Mouse (Mus musculus): ENCODE results near the gene Olfr745. TPM values are rescaled to one million over a fixed set of nuclear protein-coding genes. Genes with fewer than 3 reads are reported as not detected.

Olfr745 gene
- polyA plus RNA-seq (2011; ENCODE audit: insufficient read depth, insufficient read length, low replicate concordance, missing spikeins), result not detected in 2 replicates

DNA sequence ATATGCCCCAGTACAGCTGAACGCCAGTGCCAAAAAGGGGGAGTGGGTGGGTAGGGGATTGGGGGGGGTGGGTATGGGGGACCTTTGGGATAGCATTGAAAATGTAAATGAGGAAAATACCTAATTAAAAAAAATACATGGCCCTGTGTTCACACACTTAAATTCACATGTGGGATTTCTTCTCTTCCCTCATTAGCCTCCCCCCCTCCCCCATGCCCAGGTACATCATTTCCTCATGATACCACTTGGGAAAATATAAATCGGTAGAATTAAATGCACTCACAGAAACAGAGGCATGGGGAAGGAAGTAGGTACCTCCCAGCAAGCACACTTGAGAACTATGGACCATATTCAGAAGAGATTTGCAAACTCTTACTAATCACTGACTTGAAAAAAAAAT is at the start of gene Olfr745:
Gene Olfr745, plus strand, starts transcription at position 301 of the 400 bp plus-strand sequence.
- no peak for TF ChIP-seq POLR2A (IDR thresholded peaks at IDR 0.05; ENCODE audit: borderline replicate concordance, control insufficient read depth, low read depth, low read length)
- TF ChIP-seq CTCF (IDR thresholded peaks at IDR 0.05; ENCODE audit: control insufficient read depth, insufficient read depth, low read length), result no peak
- H3K27ac ChIP-seq (ENCODE audit: control insufficient read depth, insufficient read depth, low read depth, low read length, poor library complexity), result no peak within 1 kb of the TSS
- no peaks in the 10 kb centered on the region for H3K4me1 ChIP-seq (ENCODE audit: control insufficient read depth, insufficient read depth, low read length)
- H3K4me3 ChIP-seq (replicated peaks; ENCODE audit: control insufficient read depth, low read depth, low read length), result no peak within 1 kb of the TSS
- WGBS, result 66% methylated on average over 2 of the region's 2 CpGs

DNA sequence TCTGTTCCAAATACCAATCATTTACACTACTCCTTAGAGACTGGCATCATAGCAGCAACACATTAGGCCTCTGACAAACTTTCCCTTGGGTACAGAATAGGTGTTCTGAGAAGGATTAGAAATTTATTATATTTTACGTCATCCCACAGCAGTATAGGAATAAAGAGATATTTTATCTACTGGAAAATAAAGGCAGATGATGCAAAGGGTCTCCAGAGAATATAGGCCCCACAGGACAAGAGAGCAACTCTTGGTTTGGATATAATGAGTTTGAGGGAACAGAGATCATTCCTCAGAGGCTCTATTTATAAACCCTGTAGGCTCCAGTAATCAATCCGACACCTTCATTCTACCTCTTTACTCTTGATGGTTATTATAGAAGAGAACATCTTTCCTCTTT is 24.6 kb upstream of the Olfr745 start, which contains the start of gene Olfr744:
Gene Olfr744, plus strand, starts transcription at position 301 of the 400 bp plus-strand sequence.
- Histone ChIP-seq H3K4me1 (ENCODE audit: control insufficient read depth, insufficient read depth, low read length) (no peaks in the 10 kb centered on the region), H3K27ac (ENCODE audit: control insufficient read depth, insufficient read depth, low read depth, low read length, poor library complexity) (no peak within 1 kb of the TSS), H3K4me3 (replicated peaks; ENCODE audit: control insufficient read depth, low read depth, low read length) (no peak within 1 kb of the TSS)
- WGBS, result 85% methylated on average over 2 of the region's 2 CpGs
- TF ChIP-seq POLR2A (IDR thresholded peaks at IDR 0.05; ENCODE audit: borderline replicate concordance, control insufficient read depth, low read depth, low read length) (no peak), CTCF (IDR thresholded peaks at IDR 0.05; ENCODE audit: control insufficient read depth, insufficient read depth, low read length) (no peak)

DNA sequence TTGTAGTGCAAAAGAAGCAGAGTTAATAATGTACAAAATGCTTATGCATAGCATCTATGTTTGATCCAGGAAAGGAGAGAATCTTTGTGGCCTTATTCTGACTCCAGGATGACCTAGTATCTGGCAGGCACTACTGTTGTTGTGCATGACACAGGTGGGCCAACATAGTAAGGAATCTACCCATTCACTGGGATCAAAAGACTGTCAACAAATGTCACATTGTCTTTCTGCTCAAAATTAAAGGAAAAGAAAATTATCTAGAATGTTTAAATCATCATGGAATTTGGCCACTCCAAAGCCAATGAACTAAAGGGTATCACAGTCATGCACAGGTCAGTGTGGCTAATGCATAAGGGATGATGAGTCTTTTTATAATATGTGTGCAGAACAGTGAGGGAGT is 7.6 kb downstream of the Olfr745 start, which contains the start of gene Olfr746:
Gene Olfr746, plus strand, starts transcription at position 301 of the 400 bp plus-strand sequence.
- H3K27ac ChIP-seq (ENCODE audit: control insufficient read depth, insufficient read depth, low read depth, low read length, poor library complexity), result no peak within 1 kb of the TSS
- H3K4me1 ChIP-seq (ENCODE audit: control insufficient read depth, insufficient read depth, low read length), result no peaks in the 10 kb centered on the region
- TF ChIP-seq POLR2A (IDR thresholded peaks at IDR 0.05; ENCODE audit: borderline replicate concordance, control insufficient read depth, low read depth, low read length) (no peak), CTCF (IDR thresholded peaks at IDR 0.05; ENCODE audit: control insufficient read depth, insufficient read depth, low read length) (no peak)
- H3K4me3 ChIP-seq (replicated peaks; ENCODE audit: control insufficient read depth, low read depth, low read length), result no peak within 1 kb of the TSS

DNA sequence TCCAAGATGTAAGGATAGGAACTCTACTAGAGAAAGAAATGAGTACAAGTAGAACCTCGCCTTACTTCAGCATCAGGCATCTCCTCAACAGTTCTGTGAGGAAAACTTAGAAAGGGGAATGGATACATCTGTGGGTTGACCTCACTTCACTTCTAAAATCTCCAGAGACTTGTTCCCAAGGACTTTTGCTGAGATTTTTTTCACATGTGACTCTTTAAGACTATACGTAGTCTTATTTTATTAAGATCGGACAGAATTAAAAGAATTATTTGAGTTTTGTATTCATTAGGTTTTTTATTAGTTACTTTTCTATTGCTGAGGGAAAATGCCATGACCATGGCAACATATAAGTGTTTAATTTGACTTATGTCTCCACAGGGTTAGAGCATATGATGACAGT is 53.9 kb downstream of the Olfr745 start, which contains the start of gene Olfr747:
Gene Olfr747, minus strand, starts transcription at position 101 of the 400 bp plus-strand sequence.
- no peak within 1 kb of the TSS for H3K27ac ChIP-seq (ENCODE audit: control insufficient read depth, insufficient read depth, low read depth, low read length, poor library complexity)
- no peaks in the 10 kb centered on the region for H3K4me1 ChIP-seq (ENCODE audit: control insufficient read depth, insufficient read depth, low read length)
- H3K4me3 ChIP-seq (replicated peaks; ENCODE audit: control insufficient read depth, low read depth, low read length), result no peak within 1 kb of the TSS
- WGBS, result 83% methylated on average over 3 of the region's 3 CpGs
- TF ChIP-seq POLR2A (IDR thresholded peaks at IDR 0.05; ENCODE audit: borderline replicate concordance, control insufficient read depth, low read depth, low read length) (no peak), CTCF (IDR thresholded peaks at IDR 0.05; ENCODE audit: control insufficient read depth, insufficient read depth, low read length) (no peak)

Other genes starting within 250 kb of the Olfr745 start
- gene Olfr738, start 231.8 kb upstream of the Olfr745 start, polyA plus RNA-seq (2011; ENCODE audit: insufficient read depth, insufficient read length, low replicate concordance, missing spikeins), result not detected in 2 replicates
- not detected in 2 replicates for gene Olfr739, start 220.8 kb upstream of the Olfr745 start, polyA plus RNA-seq (2011; ENCODE audit: insufficient read depth, insufficient read length, low replicate concordance, missing spikeins)
- gene Olfr740, start 193.8 kb upstream of the Olfr745 start, polyA plus RNA-seq (2011; ENCODE audit: insufficient read depth, insufficient read length, low replicate concordance, missing spikeins), result not detected in 2 replicates
- not detected in 2 replicates for gene Olfr741, start 166.7 kb upstream of the Olfr745 start, polyA plus RNA-seq (2011; ENCODE audit: insufficient read depth, insufficient read length, low replicate concordance, missing spikeins)
- not detected in 2 replicates for gene Olfr742, start 135.8 kb upstream of the Olfr745 start, polyA plus RNA-seq (2011; ENCODE audit: insufficient read depth, insufficient read length, low replicate concordance, missing spikeins)
- not detected in 2 replicates for gene Olfr743, start 117.5 kb upstream of the Olfr745 start, polyA plus RNA-seq (2011; ENCODE audit: insufficient read depth, insufficient read length, low replicate concordance, missing spikeins)
- not detected in 2 replicates for gene Olfr744, start 24.5 kb upstream of the Olfr745 start, polyA plus RNA-seq (2011; ENCODE audit: insufficient read depth, insufficient read length, low replicate concordance, missing spikeins)
- gene Olfr746, start 7.7 kb downstream of the Olfr745 start, polyA plus RNA-seq (2011; ENCODE audit: insufficient read depth, insufficient read length, low replicate concordance, missing spikeins), result not detected in 2 replicates
- not detected in 2 replicates for gene Olfr747, start 53.8 kb downstream of the Olfr745 start, polyA plus RNA-seq (2011; ENCODE audit: insufficient read depth, insufficient read length, low replicate concordance, missing spikeins)
- gene Olfr748, start 68.0 kb downstream of the Olfr745 start, polyA plus RNA-seq (2011; ENCODE audit: insufficient read depth, insufficient read length, low replicate concordance, missing spikeins), result not detected in 2 replicates
- not detected in 2 replicates for gene Olfr749, start 105.7 kb downstream of the Olfr745 start, polyA plus RNA-seq (2011; ENCODE audit: insufficient read depth, insufficient read length, low replicate concordance, missing spikeins)
- 17.8 and 28.7 TPM in 2 replicates for gene Ttc5, start 146.1 kb downstream of the Olfr745 start, polyA plus RNA-seq (2011; ENCODE audit: insufficient read depth, insufficient read length, low replicate concordance, missing spikeins)
- gene Ccnb1ip1, start 168.3 kb downstream of the Olfr745 start, polyA plus RNA-seq (2011; ENCODE audit: insufficient read depth, insufficient read length, low replicate concordance, missing spikeins), result not detected in 2 replicates
- 24.4 and 40.2 TPM in 2 replicates for gene Parp2, start 168.5 kb downstream of the Olfr745 start, polyA plus RNA-seq (2011; ENCODE audit: insufficient read depth, insufficient read length, low replicate concordance, missing spikeins)
- gene Tep1, start 231.2 kb downstream of the Olfr745 start, polyA plus RNA-seq (2011; ENCODE audit: insufficient read depth, insufficient read length, low replicate concordance, missing spikeins), result 60.8 and 102 TPM in 2 replicates

Measured in bone marrow, adult 2 months (tissue).